Mouse (Mus musculus) megakaryocyte, embryonic 14.5 days (primary cell): ENCODE measurements around the gene Stx11.

ENCODE experiments used
- FLI1 ChIP-seq: IDR thresholded peaks from 2 replicates; pipeline ENCODE4 v1.6.1; 2012; ENCODE audit warnings: low read length, inconsistent platforms, mixed read lengths
- GATA1 ChIP-seq: IDR thresholded peaks from 3 replicates; pipeline ENCODE4 v1.6.1; 2012; ENCODE audit warnings: mixed read lengths, low read length, inconsistent platforms, borderline replicate concordance

GRCm38 (mm10) chr10:12928193-12928592 lies 35.9 kb downstream of the Stx11 start:
- TF ChIP-seq FLI1 (no peak), GATA1 (no peak)
